Mouse (Mus musculus): ENCODE measurements around the gene Ndrg2.
"Not testable (repeated sequence)": the region's sequence is repeated elsewhere in the genome, so short reads cannot be mapped to it uniquely, and the experiment has no call there.

Ndrg2 gene

DNA sequence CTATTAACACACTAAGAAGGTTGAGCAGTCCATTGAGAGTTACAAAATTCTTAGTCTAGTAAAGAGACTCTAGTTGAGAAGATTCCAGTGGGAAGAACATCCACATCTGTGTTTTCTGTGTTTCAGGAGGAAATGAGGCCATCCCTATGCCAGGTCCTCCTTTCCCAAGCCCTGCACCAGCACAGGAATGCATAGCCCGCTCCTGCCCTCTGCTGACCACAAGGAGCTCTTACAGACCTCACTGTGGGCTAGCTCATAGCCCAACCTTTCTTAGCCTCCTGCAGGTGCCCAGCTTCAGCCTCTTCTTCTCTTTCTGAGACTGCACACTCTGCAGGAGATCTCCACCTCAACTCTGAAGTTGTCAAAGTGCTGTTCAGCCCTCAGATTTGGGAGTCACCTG lies 50.4 kb downstream of the Ndrg2 start:
- not testable (repeated sequence) for DNase-seq

DNA sequence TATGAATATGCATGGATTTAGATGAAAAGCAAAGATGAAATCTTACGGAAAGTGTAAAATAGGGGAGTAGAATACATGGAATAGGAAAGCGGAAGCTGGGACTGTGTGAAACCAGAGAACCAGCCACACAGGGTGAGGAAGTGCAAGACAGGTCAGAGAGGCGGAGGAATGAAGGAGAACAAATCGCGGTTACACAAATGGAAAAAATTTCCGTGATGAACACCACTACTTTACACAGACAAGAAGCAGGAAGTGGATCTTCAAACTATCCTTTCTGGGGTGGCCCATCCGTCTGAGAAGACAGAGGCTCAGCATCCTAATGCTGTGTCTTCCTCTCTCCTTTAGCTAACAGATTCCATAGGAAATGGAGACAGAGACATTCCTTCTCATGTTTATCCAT lies 58.7 kb downstream of the Ndrg2 start:
- not testable (repeated sequence) for DNase-seq
